Mouse (Mus musculus) heart, embryonic 16.5 days (tissue): ENCODE data around the gene Rmdn3. TPM values are rescaled to one million over a fixed set of nuclear protein-coding genes. Genes with fewer than 3 reads are reported as not detected.

ENCODE experiments used
- ATAC-seq: fragments of 200-750 bp; cut with Nextera tagmentation; replicated peaks from 2 replicates; pipeline ENCODE4 v1.8.0; 2017; ENCODE audit warnings: moderate number of reproducible peaks; ENCODE audit not compliant: insufficient read depth, low FRiP score; ENCODE audit errors: extremely low read depth
- H3K27ac ChIP-seq: fragments of 300-500 bp; sonication (generic); 2 replicates; pipeline ENCODE4 v1.5.1; 2014; ENCODE audit warnings: mild to moderate bottlenecking, low read length, control low read depth, moderate library complexity
- H3K27me3 ChIP-seq: fragments of 300-500 bp; sonication (generic); 2 replicates; pipeline ENCODE4 v1.6.1; 2014; ENCODE audit warnings: low read length, mixed read lengths; ENCODE audit not compliant: control insufficient read depth, insufficient read depth
- H3K36me3 ChIP-seq: fragments of 300-500 bp; sonication (generic); 2 replicates; pipeline ENCODE4 v1.6.1; 2014; ENCODE audit not compliant: control insufficient read depth, insufficient read depth
- H3K4me1 ChIP-seq: fragments of 300-500 bp; sonication (generic); 2 replicates; pipeline ENCODE4 v1.6.1; 2014; ENCODE audit warnings: low read length, mixed read lengths; ENCODE audit not compliant: control insufficient read depth, insufficient read depth
- H3K4me2 ChIP-seq: fragments of 300-500 bp; sonication (generic); 2 replicates; pipeline ENCODE4 v1.6.1; 2014; ENCODE audit warnings: low read depth, mild to moderate bottlenecking, control low read depth, low read length
- H3K4me3 ChIP-seq: fragments of 300-500 bp; sonication (generic); 2 replicates; pipeline ENCODE4 v1.5.1; 2014; ENCODE audit warnings: mild to moderate bottlenecking, control low read depth, low read length
- H3K9ac ChIP-seq: fragments of 300-500 bp; sonication (generic); 2 replicates; pipeline ENCODE4 v1.6.1; 2014; ENCODE audit warnings: low read length, control low read depth
- H3K9me3 ChIP-seq: fragments of 300-500 bp; sonication (generic); replicated peaks from 2 replicates; pipeline ENCODE4 v1.6.1; 2016; ENCODE audit warnings: low read length; ENCODE audit not compliant: control insufficient read depth
- WGBS: fragments of 180-500 bp; shearing (Covaris S2); extraction: QIAGEN DNeasy Blood & Tissue Kit; methylation state at CpG from one replicate; pipeline ENCODE4 v1.1.7; 2014; 5-methylcytosine and 5-hydroxymethylcytosine counted together
- polyA plus RNA-seq: library from polyadenylated mRNA; unstranded; fragments of >200 nt; fragmentation: Nextera tagmentation; extraction: Ambion mirVana; gene quantifications from 2 replicates; pipeline ENCODE4 v1.2.1, GENCODE M21; 2015

Rmdn3 gene
- polyA plus RNA-seq, 1 experiment from 2014 or later, result 28.4 TPM

DNA sequence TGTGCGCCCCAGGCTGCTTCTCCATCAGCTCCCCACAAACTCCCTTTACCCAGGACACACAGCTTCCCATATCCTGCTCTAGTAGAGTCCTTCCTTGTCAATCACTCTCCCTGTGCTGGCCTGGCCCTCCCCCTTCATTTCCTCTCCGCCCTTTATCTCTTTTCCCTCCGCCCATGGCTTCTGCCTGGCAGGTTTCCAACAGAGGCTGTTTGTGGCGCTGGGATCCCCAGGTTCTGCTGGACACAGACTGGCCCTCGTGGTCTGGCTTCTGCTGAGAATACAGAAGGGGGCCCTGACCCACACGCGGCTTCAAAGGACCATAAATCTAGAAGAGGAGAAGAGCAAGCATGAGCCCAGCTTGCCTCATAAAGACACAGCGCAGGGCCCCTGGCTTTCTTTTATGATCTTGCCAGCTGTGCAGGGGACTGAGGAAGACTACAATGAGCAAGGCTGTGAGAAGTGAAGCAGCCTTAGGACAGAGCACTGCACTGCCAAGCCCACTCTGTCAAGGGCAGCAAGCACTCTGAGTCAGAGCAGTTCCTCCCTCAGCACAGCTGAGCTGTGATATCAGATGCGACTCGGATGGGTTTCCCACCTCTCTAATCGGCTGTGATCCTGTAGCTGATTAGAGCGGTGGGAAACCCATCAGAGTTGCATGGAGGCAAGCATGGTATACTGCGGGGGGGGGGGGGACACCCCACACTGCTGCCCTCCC is 16.2 kb upstream of the Rmdn3 start:
- 10% methylated on average over 13 of the region's 13 CpGs for WGBS

DNA sequence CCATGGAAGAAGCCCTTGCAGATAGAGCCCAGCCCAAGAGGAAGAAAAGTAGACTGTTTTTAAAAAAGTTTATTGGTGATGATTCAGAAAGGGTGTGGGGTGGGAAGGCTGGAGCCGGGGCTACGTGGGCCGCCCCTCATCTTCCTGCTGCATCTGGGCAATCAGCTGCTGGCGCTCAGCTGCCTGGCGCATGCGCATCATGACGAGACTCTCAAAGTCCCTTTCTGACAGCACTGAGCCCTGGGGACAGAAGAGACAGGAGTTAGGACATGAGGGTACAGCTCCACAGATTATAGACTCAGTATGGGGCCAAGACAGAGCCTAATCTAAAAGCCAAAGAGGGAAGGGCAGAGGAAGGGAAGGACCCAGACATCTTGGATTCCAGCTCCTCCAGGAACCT is 15.6 kb upstream of the Rmdn3 start:
- H3K9me3 ChIP-seq, result no peaks in the 10 kb centered on the region
- H3K4me1 ChIP-seq, result peaks cover 19% of the 10 kb centered on the region
- H3K36me3 ChIP-seq, result no peaks in the 10 kb centered on the region
- H3K9ac ChIP-seq, result no peak overlapping the region
- WGBS, result 83% methylated on average over 7 of the region's 7 CpGs
- H3K4me2 ChIP-seq, result 0 out of 2 replicates have a peak overlapping the region, but pooled peaks have one; percentile 54
- no peak for ATAC-seq
- no peak overlapping the region for H3K27ac ChIP-seq
- 0 out of 2 replicates have a peak, but pooled peaks cover 2% of the 10 kb centered on the region for H3K27me3 ChIP-seq
- no peak overlapping the region for H3K4me3 ChIP-seq

More for the DNA sequence above, 16.2 kb upstream of the Rmdn3 start:
- no peaks in the 10 kb centered on the region for H3K9me3 ChIP-seq
- ATAC-seq, result peak; percentile 81
- peak overlapping the region; percentile 46; the same call in 1 of the 2 replicates for H3K27ac ChIP-seq
- H3K27me3 ChIP-seq, result 0 out of 2 replicates have a peak, but pooled peaks cover 2% of the 10 kb centered on the region
- H3K4me3 ChIP-seq, result no peak overlapping the region; the same call in 1 of the 2 replicates
- peak overlapping the region; percentile 54 for H3K4me2 ChIP-seq
- H3K9ac ChIP-seq, result 0 out of 2 replicates have a peak overlapping the region, but pooled peaks have one; percentile 12
- peaks cover 16% of the 10 kb centered on the region for H3K4me1 ChIP-seq
- H3K36me3 ChIP-seq, result no peaks in the 10 kb centered on the region

DNA sequence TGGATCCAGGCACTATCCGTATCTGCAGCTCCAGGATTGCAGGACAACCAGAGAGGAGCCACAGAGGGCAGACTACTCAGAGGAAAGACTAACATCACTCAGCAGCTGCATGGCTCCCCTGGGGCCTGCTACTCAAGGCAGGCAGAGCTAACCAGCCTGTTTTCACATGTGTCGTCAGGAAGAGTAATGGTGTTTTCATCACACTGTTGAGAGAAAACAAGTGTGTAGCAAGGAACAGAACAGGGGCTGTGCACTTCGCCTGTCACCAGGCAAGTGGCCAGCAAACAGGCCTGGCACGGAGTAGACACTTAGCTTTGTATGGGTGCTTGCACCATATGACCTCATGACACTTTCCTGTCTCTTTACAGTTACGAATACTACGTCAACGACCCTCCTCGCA is 14.7 kb upstream of the Rmdn3 start:
- H3K9me3 ChIP-seq, result no peaks in the 10 kb centered on the region
- no peak overlapping the region for H3K9ac ChIP-seq
- no peak overlapping the region for H3K4me3 ChIP-seq
- peaks cover 25% of the 10 kb centered on the region for H3K4me1 ChIP-seq
- H3K27ac ChIP-seq, result no peak overlapping the region
- no peak for ATAC-seq
- WGBS, result 38% methylated on average over 8 of the region's 8 CpGs
- H3K36me3 ChIP-seq, result no peaks in the 10 kb centered on the region
- no peak overlapping the region for H3K4me2 ChIP-seq
- 0 out of 2 replicates have a peak, but pooled peaks cover 2% of the 10 kb centered on the region for H3K27me3 ChIP-seq

- ATAC-seq, result no peak
- 74% methylated on average over 2 of the region's 2 CpGs for WGBS
- Histone ChIP-seq H3K4me1 (peaks cover 27% of the 10 kb centered on the region), H3K27ac (no peak overlapping the region), H3K4me2 (no peak overlapping the region), H3K27me3 (0 out of 2 replicates have a peak, but pooled peaks cover 2% of the 10 kb centered on the region), H3K9me3 (no peaks in the 10 kb centered on the region), H3K36me3 (no peaks in the 10 kb centered on the region), H3K9ac (no peak overlapping the region), H3K4me3 (no peak overlapping the region)
Observed at GRCm38 (mm10) chr2:119170282-119170681, 13.4 kb upstream of the Rmdn3 start.

DNA sequence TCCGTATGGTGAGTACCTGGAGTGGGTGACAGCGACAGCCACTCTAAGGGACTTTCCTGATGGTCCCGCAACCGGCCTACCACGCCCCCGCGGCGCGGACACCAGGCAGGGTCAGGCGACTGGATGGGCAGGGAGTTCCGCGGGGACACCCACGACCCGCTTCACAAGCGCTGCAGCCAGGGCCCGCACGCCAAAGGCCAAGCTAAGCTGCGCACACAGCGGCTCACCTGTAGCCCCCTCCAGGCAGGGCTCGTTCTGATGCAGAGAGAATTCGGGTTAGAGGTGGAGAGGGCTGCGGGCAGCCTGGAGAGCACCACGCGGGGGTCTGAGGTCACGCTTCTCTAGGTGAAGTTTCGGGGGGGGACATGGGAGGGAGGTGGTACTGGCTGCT is 11.0 kb upstream of the Rmdn3 start:
- H3K4me2 ChIP-seq, result peak overlapping the region; percentile 99
- no peak for ATAC-seq
- H3K27me3 ChIP-seq, result 0 out of 2 replicates have a peak, but pooled peaks cover 2% of the 10 kb centered on the region
- peak overlapping the region; percentile 74 for H3K9ac ChIP-seq
- no peaks in the 10 kb centered on the region for H3K36me3 ChIP-seq
- H3K4me3 ChIP-seq, result peak overlapping the region; percentile 66
- H3K4me1 ChIP-seq, result peaks cover 21% of the 10 kb centered on the region
- H3K9me3 ChIP-seq, result no peaks in the 10 kb centered on the region
- WGBS, result 6% methylated on average over 26 of the region's 26 CpGs
- H3K27ac ChIP-seq, result no peak overlapping the region

GRCm38 (mm10) chr2:119166901-119167865 is 10.3 kb upstream of the Rmdn3 start, which contains the start of gene Gchfr:
Gchfr (plus strand) TSS chr2:119167773.
- under 1% methylated on average over 60 of the region's 60 CpGs for WGBS
- Histone ChIP-seq H3K27me3 (0 out of 2 replicates have a peak, but pooled peaks cover 2% of the 10 kb centered on the region), H3K27ac (no peak within 1 kb of the TSS), H3K9me3 (no peaks in the 10 kb centered on the region), H3K4me2 (peak within 1 kb of the TSS; percentile 99), H3K4me1 (peaks cover 16% of the 10 kb centered on the region), H3K36me3 (no peaks in the 10 kb centered on the region), H3K4me3 (peak within 1 kb of the TSS; percentile 66), H3K9ac (peak within 1 kb of the TSS; percentile 74)
- ATAC-seq, result peak; percentile 79

DNA sequence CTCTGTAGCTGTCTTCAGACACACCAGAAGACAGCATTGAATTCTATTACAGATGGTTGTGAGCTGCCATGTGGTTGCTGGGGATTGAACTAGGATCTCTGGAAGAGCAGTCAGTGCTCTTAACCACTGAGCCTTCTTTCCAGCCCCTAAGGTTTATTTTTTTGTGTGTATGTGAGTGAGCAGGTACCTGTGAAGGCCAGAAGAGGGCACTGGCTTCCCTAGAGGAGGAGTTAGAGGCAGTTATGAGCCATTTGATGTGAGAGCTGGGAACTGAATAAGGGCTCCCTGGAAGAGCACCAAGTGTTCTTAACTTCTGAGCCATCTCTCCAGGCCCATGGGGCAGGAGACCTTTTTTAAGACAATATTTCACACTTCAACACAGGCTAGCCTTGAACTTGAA is 8.6 kb upstream of the Rmdn3 start:
- Histone ChIP-seq H3K27me3 (0 out of 2 replicates have a peak, but pooled peaks cover 2% of the 10 kb centered on the region), H3K36me3 (no peaks in the 10 kb centered on the region), H3K9me3 (no peaks in the 10 kb centered on the region), H3K4me3 (no peak overlapping the region), H3K27ac (no peak overlapping the region), H3K9ac (no peak overlapping the region), H3K4me2 (no peak overlapping the region), H3K4me1 (peaks cover 20% of the 10 kb centered on the region)
- ATAC-seq, result no peak

DNA sequence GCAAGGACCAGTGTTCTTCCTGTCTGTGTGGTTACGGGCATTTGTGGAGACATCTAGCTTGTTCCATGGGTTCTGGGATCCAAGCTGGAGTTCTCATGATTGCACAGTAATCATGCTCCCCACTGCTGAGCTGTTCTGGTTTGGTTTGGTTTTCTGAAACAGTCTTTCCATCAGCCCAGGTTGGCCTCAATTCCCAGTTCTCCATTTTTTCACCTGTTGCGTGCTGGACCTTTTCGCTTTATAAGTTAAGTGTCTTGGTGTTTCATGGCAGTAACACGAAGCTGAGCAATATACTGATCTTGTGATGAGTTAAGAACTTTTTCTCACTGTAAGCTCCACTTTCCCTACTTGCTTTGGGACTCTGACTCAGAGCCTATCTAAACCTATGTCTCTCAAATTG is 7.2 kb upstream of the Rmdn3 start:
- H3K27me3 ChIP-seq, result 0 out of 2 replicates have a peak, but pooled peaks cover 2% of the 10 kb centered on the region
- no peaks in the 10 kb centered on the region for H3K36me3 ChIP-seq
- no peaks in the 10 kb centered on the region for H3K9me3 ChIP-seq
- no peak overlapping the region for H3K27ac ChIP-seq
- no peak for ATAC-seq
- peaks cover 20% of the 10 kb centered on the region for H3K4me1 ChIP-seq
- 81% methylated on average over 4 of the region's 4 CpGs for WGBS
- H3K4me3 ChIP-seq, result no peak overlapping the region
- no peak overlapping the region for H3K9ac ChIP-seq
- no peak overlapping the region for H3K4me2 ChIP-seq
